ENCODE assay signal across 8 mouse cellular contexts in the genomic region with DNA sequence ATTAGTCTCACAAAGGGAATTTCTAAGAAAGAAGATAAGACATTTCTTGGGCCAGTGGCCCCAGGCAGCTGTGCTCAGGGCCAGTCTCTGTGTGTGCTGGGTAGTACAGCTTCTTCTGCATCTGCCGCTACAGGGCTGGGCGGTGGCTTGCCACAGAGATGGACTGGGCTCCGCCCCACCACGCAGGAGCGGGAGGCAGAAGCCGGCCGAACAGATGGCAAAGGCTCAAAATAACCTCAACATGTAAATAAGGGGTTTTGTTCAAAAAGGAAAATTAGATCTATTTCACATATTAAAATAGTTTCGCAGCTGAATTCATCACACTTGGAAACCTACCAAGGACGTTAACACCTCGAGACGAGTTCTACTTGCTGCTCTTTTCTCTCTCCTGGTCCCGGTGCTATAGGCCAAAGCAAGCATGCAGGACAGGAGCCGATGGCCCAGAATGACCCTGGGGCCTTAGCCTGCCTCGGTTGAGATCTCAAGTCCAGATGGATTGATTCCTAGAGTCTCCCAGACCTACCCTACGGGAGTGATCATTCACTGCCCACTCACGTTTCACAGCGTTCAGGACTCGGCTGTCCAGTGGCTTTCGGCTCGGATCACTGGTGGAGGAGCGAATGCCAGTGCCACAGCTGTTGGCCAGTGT. TPM values are rescaled to one million over a fixed set of nuclear protein-coding genes. Genes with fewer than 3 reads are reported as not detected.
DNase-seq lines count a peak whose midpoint lies in the region; ATAC-seq and TF ChIP-seq lines count a peak whose summit lies in the region.

No protein-coding gene starts in this region.

- H3K9ac ChIP-seq in midbrain, embryonic 11.5 days (ENCODE audit: low read length): no peak overlapping the region
- H3K9ac ChIP-seq in midbrain, embryonic 16.5 days (ENCODE audit: low read depth, low read length): no peak overlapping the region
- no peak overlapping the region for H3K9ac ChIP-seq in forebrain, embryonic 16.5 days (replicated peaks; ENCODE audit: low read depth, low read length)
- no peak overlapping the region for H3K9ac ChIP-seq in liver, postnatal 0 days (replicated peaks)
- no peak overlapping the region for H3K9ac ChIP-seq in midbrain, embryonic 15.5 days

- H3K4me2 ChIP-seq in midbrain, embryonic 11.5 days: no peak overlapping the region
- no peak overlapping the region for H3K4me2 ChIP-seq in midbrain, embryonic 16.5 days (ENCODE audit: low read length)
- H3K4me2 ChIP-seq in forebrain, embryonic 16.5 days (ENCODE audit: low read length): no peak overlapping the region
- no peak overlapping the region for H3K4me2 ChIP-seq in liver, postnatal 0 days (ENCODE audit: low read depth, low read length)
- H3K4me2 ChIP-seq in midbrain, embryonic 15.5 days: no peak overlapping the region

- no peaks in the 10 kb centered on the region for H3K27me3 ChIP-seq in midbrain, embryonic 11.5 days (ENCODE audit: control insufficient read depth, insufficient read depth, low read length)
- no peaks in the 10 kb centered on the region for H3K27me3 ChIP-seq in midbrain, embryonic 16.5 days (ENCODE audit: control insufficient read depth, insufficient read depth, low read depth, low read length)
- no peaks in the 10 kb centered on the region for H3K27me3 ChIP-seq in forebrain, embryonic 16.5 days (replicated peaks; ENCODE audit: control insufficient read depth, insufficient read depth, low read length)
- no peaks in the 10 kb centered on the region for H3K27me3 ChIP-seq in liver, postnatal 0 days (ENCODE audit: insufficient read depth, low read length)
- no peaks in the 10 kb centered on the region for H3K27me3 ChIP-seq in midbrain, embryonic 15.5 days (replicated peaks)
- peaks cover 33% of the 10 kb centered on the region; the same call in 1 of the 2 replicates for H3K27me3 ChIP-seq in heart, embryonic 10.5 days (ENCODE audit: insufficient read depth, poor library complexity, severe bottlenecking)

- H3K4me3 ChIP-seq in midbrain, embryonic 11.5 days (ENCODE audit: low read depth, low read length): no peak overlapping the region
- no peak overlapping the region for H3K4me3 ChIP-seq in midbrain, embryonic 16.5 days (ENCODE audit: low read depth, low read length)
- H3K4me3 ChIP-seq in forebrain, embryonic 16.5 days (replicated peaks; ENCODE audit: low read length): no peak overlapping the region
- no peak overlapping the region for H3K4me3 ChIP-seq in liver, postnatal 0 days (ENCODE audit: low read depth, low read length)
- H3K4me3 ChIP-seq in midbrain, embryonic 15.5 days: no peak overlapping the region
- H3K4me3 ChIP-seq in heart, embryonic 10.5 days: no peak overlapping the region

- TF ChIP-seq EP300 in liver, postnatal 0 days (IDR thresholded peaks at IDR 0.05; ENCODE audit: low read depth): no peak

- no peaks in the 10 kb centered on the region for H3K9me3 ChIP-seq in midbrain, embryonic 11.5 days (ENCODE audit: control insufficient read depth, low read length)
- no peaks in the 10 kb centered on the region for H3K9me3 ChIP-seq in midbrain, embryonic 16.5 days (replicated peaks; ENCODE audit: control insufficient read depth, low read length, poor library complexity, severe bottlenecking)
- no peaks in the 10 kb centered on the region for H3K9me3 ChIP-seq in forebrain, embryonic 16.5 days (ENCODE audit: control insufficient read depth, low read length)
- H3K9me3 ChIP-seq in liver, postnatal 0 days (ENCODE audit: low read length): no peaks in the 10 kb centered on the region
- no peaks in the 10 kb centered on the region for H3K9me3 ChIP-seq in midbrain, embryonic 15.5 days
- no peaks in the 10 kb centered on the region for H3K9me3 ChIP-seq in heart, embryonic 10.5 days

- no peak for TF ChIP-seq CTCF in liver, postnatal 0 days (IDR thresholded peaks at IDR 0.05; ENCODE audit: low read depth)

- H3K36me3 ChIP-seq in midbrain, embryonic 11.5 days (ENCODE audit: control insufficient read depth, insufficient read depth, low read length): no peaks in the 10 kb centered on the region
- H3K36me3 ChIP-seq in midbrain, embryonic 16.5 days (ENCODE audit: control insufficient read depth, insufficient read depth, low read length): peaks cover 4% of the 10 kb centered on the region
- no peaks in the 10 kb centered on the region for H3K36me3 ChIP-seq in forebrain, embryonic 16.5 days (ENCODE audit: control insufficient read depth, insufficient read depth)
- H3K36me3 ChIP-seq in liver, postnatal 0 days (replicated peaks; ENCODE audit: insufficient read depth, low read length): 0 out of 2 replicates have a peak, but pooled peaks cover 6% of the 10 kb centered on the region
- no peaks in the 10 kb centered on the region for H3K36me3 ChIP-seq in midbrain, embryonic 15.5 days (replicated peaks)
- no peaks in the 10 kb centered on the region for H3K36me3 ChIP-seq in heart, embryonic 10.5 days

- no peaks in the 10 kb centered on the region; the same call in 1 of the 2 replicates for H3K4me1 ChIP-seq in midbrain, embryonic 11.5 days (ENCODE audit: control insufficient read depth, insufficient read depth, low read length)
- no peaks in the 10 kb centered on the region for H3K4me1 ChIP-seq in midbrain, embryonic 16.5 days (ENCODE audit: control insufficient read depth, insufficient read depth, low read length)
- H3K4me1 ChIP-seq in forebrain, embryonic 16.5 days (replicated peaks; ENCODE audit: control insufficient read depth, insufficient read depth, low read length): peaks cover 9% of the 10 kb centered on the region
- H3K4me1 ChIP-seq in liver, postnatal 0 days (ENCODE audit: insufficient read depth): 0 out of 2 replicates have a peak, but pooled peaks cover 3% of the 10 kb centered on the region
- H3K4me1 ChIP-seq in midbrain, embryonic 15.5 days: 0 out of 2 replicates have a peak, but pooled peaks cover 5% of the 10 kb centered on the region
- peaks cover 26% of the 10 kb centered on the region for H3K4me1 ChIP-seq in heart, embryonic 10.5 days

- peak; percentile 56 for DNase-seq in midbrain, embryonic 11.5 days (ENCODE audit: low spot score, missing footprints)
- DNase-seq in liver, postnatal 0 days: peak; percentile 42
- DNase-seq in telencephalon, adult 2 months (ENCODE audit: low read depth, low spot score): peak; percentile 65
- DNase-seq in heart, embryonic 10.5 days (ENCODE audit: low spot score): no peak

- no peak for ATAC-seq in midbrain, embryonic 11.5 days (ENCODE audit: low FRiP score)
- ATAC-seq in midbrain, embryonic 16.5 days: no peak
- peak; percentile 61; the same call in 1 of the 2 replicates for ATAC-seq in forebrain, embryonic 16.5 days
- peak; percentile 67; the same call in 1 of the 2 replicates for ATAC-seq in liver, postnatal 0 days
- ATAC-seq in inflammation-experienced regulatory T-cells, adult 6 months: no peak
- ATAC-seq in midbrain, embryonic 15.5 days (replicated peaks): no peak

- no peak overlapping the region for H3K27ac ChIP-seq in midbrain, embryonic 11.5 days (ENCODE audit: low read depth, low read length)
- no peak overlapping the region for H3K27ac ChIP-seq in midbrain, embryonic 16.5 days (ENCODE audit: low read length)
- H3K27ac ChIP-seq in forebrain, embryonic 16.5 days (ENCODE audit: low read length): no peak overlapping the region
- H3K27ac ChIP-seq in liver, postnatal 0 days (ENCODE audit: low read depth): no peak overlapping the region
- H3K27ac ChIP-seq in midbrain, embryonic 15.5 days: no peak overlapping the region
- H3K27ac ChIP-seq in heart, embryonic 10.5 days: no peak overlapping the region

- 81% methylated on average over 21 of the region's 21 CpGs for WGBS in midbrain, embryonic 11.5 days
- WGBS in midbrain, embryonic 16.5 days: 72% methylated on average over 21 of the region's 21 CpGs
- 58% methylated on average over 21 of the region's 21 CpGs for WGBS in forebrain, embryonic 16.5 days
- 69% methylated on average over 21 of the region's 21 CpGs for WGBS in liver, postnatal 0 days (ENCODE audit: insufficient replicate concordance)
- 76% methylated on average over 21 of the region's 21 CpGs for WGBS in midbrain, embryonic 15.5 days
- 71% methylated on average over 21 of the region's 21 CpGs for WGBS in heart, embryonic 10.5 days

RNA-seq across cellular contexts. Expression of a gene that starts 39.6 kb away (rescaled TPM):
- polyA plus RNA-seq in midbrain, embryonic 11.5 days (2014; fragmentation: Nextera tagmentation; extraction: Ambion mirVana): 96.1 and 101 TPM in 2 replicates
- 130 and 144 TPM in 2 replicates for polyA plus RNA-seq in midbrain, embryonic 16.5 days (2015; fragmentation: Nextera tagmentation; extraction: Ambion mirVana)
- 113 and 117 TPM in 2 replicates for polyA plus RNA-seq in forebrain, embryonic 16.5 days (2015; fragmentation: Nextera tagmentation; extraction: Ambion mirVana)
- 175 and 183 TPM in 2 replicates for polyA plus RNA-seq in liver, postnatal 0 days (2015; fragmentation: Nextera tagmentation; extraction: Ambion mirVana)
- 10 to 100 TPM; 14.1 to 17.2 (median 16.0) TPM for polyA plus RNA-seq in inflammation-experienced regulatory T-cells, adult 6 months (2017; shearing (Covaris generic))
- polyA plus RNA-seq in midbrain, embryonic 15.5 days (2015; fragmentation: Nextera tagmentation; extraction: Ambion mirVana): 132 and 139 TPM in 2 replicates
- 116 and 127 TPM in 2 replicates for polyA plus RNA-seq in heart, embryonic 10.5 days (2016; fragmentation: Nextera tagmentation; extraction: Ambion mirVana)

Comparison
In these comparisons a context has a peak if more than half of its experiments do, and no peak if none do; other contexts are left out.
1. ATAC-seq: peak in forebrain, embryonic 16.5 days (single experiment) and liver, postnatal 0 days (single experiment); none in midbrain, embryonic 11.5 days (single experiment), midbrain, embryonic 16.5 days (single experiment), inflammation-experienced regulatory T-cells, adult 6 months (single experiment) and midbrain, embryonic 15.5 days (single experiment).